Mouse (Mus musculus): ENCODE data around the gene Olfr1477.
"Not testable (repeated sequence)": the region's sequence is repeated elsewhere in the genome, so short reads cannot be mapped to it uniquely, and the experiment has no call there.

The Olfr1477 gene

GRCm38 (mm10) chr19:13500246-13500645, at the start of gene Olfr1477:
Olfr1477 (plus strand) TSS chr19:13500546.
- no peak for DNase-seq (ENCODE audit: low read depth, low spot score)

- no peak for DNase-seq (ENCODE audit: low read depth, low spot score)
These were observed 44.4 kb upstream of the Olfr1477 start, which contains the start of gene Olfr1472 for GRCm38 (mm10) chr19:13455986-13456385. Olfr1472 (minus strand) TSS chr19:13456086.

- not testable (repeated sequence) for DNase-seq (ENCODE audit: low read depth, low spot score)
These were observed 31.1 kb upstream of the Olfr1477 start, which contains the start of gene Olfr1474 for GRCm38 (mm10) chr19:13469265-13469664. Olfr1474 (plus strand) TSS chr19:13469565.

GRCm38 (mm10) chr19:13480096-13480495, 20.2 kb upstream of the Olfr1477 start, which contains the start of gene Olfr1475:
Olfr1475 (minus strand) TSS chr19:13480196.
- DNase-seq (ENCODE audit: low read depth, low spot score), result no peak

- DNase-seq (ENCODE audit: low read depth, low spot score), result no peak
These were observed 27.3 kb downstream of the Olfr1477 start, which contains the start of gene Olfr1480 for GRCm38 (mm10) chr19:13527613-13528012. Olfr1480 (plus strand) TSS chr19:13527913.
